Mouse (Mus musculus) olfactory bulb, adult 2 months (tissue): Measurements from ENCODE around the gene Abhd17c. TPM values are rescaled to one million over a fixed set of nuclear protein-coding genes. Genes with fewer than 3 reads are reported as not detected.

ENCODE experiments used
- H3K27ac ChIP-seq: fragments of 200-500 bp; 2 replicates; pipeline ENCODE4 v1.5.1; 2012; ENCODE audit warnings: low read depth, low read length; ENCODE audit not compliant: insufficient read depth
- H3K4me1 ChIP-seq: fragments of 200-500 bp; 2 replicates; pipeline ENCODE4 v1.6.1; 2012; ENCODE audit warnings: low read length; ENCODE audit not compliant: control insufficient read depth, insufficient read depth
- H3K4me3 ChIP-seq: fragments of 200-500 bp; 2 replicates; pipeline ENCODE4 v1.5.1; 2012; ENCODE audit warnings: mild to moderate bottlenecking, low read depth, low read length, moderate library complexity; ENCODE audit not compliant: insufficient read depth
- CTCF ChIP-seq: fragments of 200-500 bp; IDR thresholded peaks from 2 replicates; pipeline ENCODE4 v1.5.1; 2012; ENCODE audit warnings: low read depth, mild to moderate bottlenecking, low read length, moderate library complexity; ENCODE audit not compliant: insufficient read depth
- POLR2A ChIP-seq: fragments of 200-500 bp; IDR thresholded peaks from 2 replicates; pipeline ENCODE4 v1.6.1; 2012; ENCODE audit warnings: mild to moderate bottlenecking, low read depth, low read length, moderate library complexity; ENCODE audit not compliant: insufficient read depth
- whole genome bisulfite sequencing: fragments of 180-500 bp; shearing (Covaris S2); methylation state at CpG from one replicate; pipeline ENCODE4 v1.1.7; 2018; 5-methylcytosine and 5-hydroxymethylcytosine counted together
- polyA plus RNA-seq: library from polyadenylated mRNA; stranded (reverse); fragments of >200 nt; gene quantifications from 2 replicates; pipeline ENCODE4 v1.2.4, GENCODE M21; 2012; ENCODE audit warnings: low replicate concordance; ENCODE audit not compliant: missing spikeins, insufficient read depth, insufficient read length

Gene Abhd17c
- polyA plus RNA-seq, 1 experiment = not detected

DNA sequence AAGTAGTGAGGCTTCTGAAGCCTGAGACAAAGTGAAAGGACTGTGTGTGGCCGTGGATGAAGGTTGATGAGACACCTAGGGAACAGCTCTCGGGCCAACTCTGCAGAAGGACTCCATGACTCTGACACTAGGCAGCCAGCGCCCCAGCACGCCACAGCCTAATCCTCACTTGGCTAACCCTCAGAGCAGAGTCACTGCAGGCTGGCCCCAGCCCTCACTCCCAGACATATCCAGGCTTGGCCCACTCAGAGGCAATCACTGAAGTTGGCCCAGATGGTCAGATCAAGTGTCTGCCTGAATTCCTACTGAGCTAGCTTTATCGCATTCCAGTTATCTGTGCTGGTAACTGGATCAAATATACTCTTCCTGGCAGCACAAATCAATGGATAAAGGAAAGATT is 82.8 kb downstream of the Abhd17c start:
- H3K27ac ChIP-seq = no peak overlapping the region
- TF ChIP-seq POLR2A (no peak), CTCF (no peak)
- WGBS = 79% methylated on average over 5 of the region's 5 CpGs

GRCm38 (mm10) chr7:84059799-84060198 is 91.9 kb downstream of the Abhd17c start:
- TF ChIP-seq CTCF (no peak), POLR2A (no peak)
- Histone ChIP-seq H3K27ac (no peak overlapping the region), H3K4me3 (no peak overlapping the region), H3K4me1 (no peaks in the 10 kb centered on the region)
- 96% methylated on average over 7 of the region's 7 CpGs for WGBS

More for the DNA sequence above, 82.8 kb downstream of the Abhd17c start:
- Histone ChIP-seq H3K4me3 (no peak overlapping the region), H3K4me1 (0 out of 2 replicates have a peak, but pooled peaks cover 3% of the 10 kb centered on the region)

Other genes starting within 250 kb of the Abhd17c start
- not detected in 2 replicates for gene Cemip, start 65.4 kb downstream of the Abhd17c start, polyA plus RNA-seq